Mouse (Mus musculus): ENCODE results near the gene Araf.
A peak's percentile ranks its signal among the peaks of the same experiment; 100 is the strongest.
"Not testable (repeated sequence)": the region's sequence is repeated elsewhere in the genome, so short reads cannot be mapped to it uniquely, and the experiment has no call there.

The Araf gene

GRCm38 (mm10) chrX:20797681-20798080 lies at the start of gene Araf:
Gene Araf, plus strand, starts transcription at chrX:20797814.
- no peak for DNase-seq (ENCODE audit: low spot score in 2 of 2)

- no peak for DNase-seq (ENCODE audit: low spot score in 2 of 2)
These were observed 48.8 kb upstream of the Araf start for GRCm38 (mm10) chrX:20748829-20749228.

- DNase-seq (ENCODE audit: low spot score in 2 of 2): no peak
These were observed 36.4 kb upstream of the Araf start for GRCm38 (mm10) chrX:20761201-20761600.

GRCm38 (mm10) chrX:20770697-20771381 lies 26.8 kb upstream of the Araf start:
- peak; percentile 56 to 80 for DNase-seq (ENCODE audit: low spot score in 2 of 2)

GRCm38 (mm10) chrX:20771666-20772065 lies 25.9 kb upstream of the Araf start:
- no peak for DNase-seq (ENCODE audit: low spot score in 2 of 2)

- DNase-seq (ENCODE audit: low spot score in 2 of 2): no peak
These were observed 22.2 kb upstream of the Araf start for GRCm38 (mm10) chrX:20775271-20776016.

- DNase-seq (ENCODE audit: low spot score in 2 of 2): no peak
These were observed 20.0 kb upstream of the Araf start for GRCm38 (mm10) chrX:20777619-20778018.

- DNase-seq (ENCODE audit: low spot score in 2 of 2): no peak
These were observed 10.3 kb upstream of the Araf start for GRCm38 (mm10) chrX:20787309-20787708.

GRCm38 (mm10) chrX:20792417-20792816 lies 5.2 kb upstream of the Araf start:
- no peak for DNase-seq (ENCODE audit: low spot score in 2 of 2)

GRCm38 (mm10) chrX:20793230-20793629 lies 4.4 kb upstream of the Araf start:
- DNase-seq (ENCODE audit: low spot score in 2 of 2): no peak

GRCm38 (mm10) chrX:20794229-20794628 lies 3.4 kb upstream of the Araf start:
- no peak for DNase-seq (ENCODE audit: low spot score in 2 of 2)

GRCm38 (mm10) chrX:20798141-20798796 lies 655 bp downstream of the Araf start:
- peak; percentile 31 to 46 for DNase-seq (ENCODE audit: low spot score in 2 of 2)

GRCm38 (mm10) chrX:20798797-20799147 lies 1.2 kb downstream of the Araf start:
- DNase-seq (ENCODE audit: low spot score in 2 of 2): peak in 1 of 2 experiments; percentile 1

- DNase-seq (ENCODE audit: low spot score in 2 of 2): no peak
These were observed 3.8 kb downstream of the Araf start for GRCm38 (mm10) chrX:20801456-20801855.

- DNase-seq (ENCODE audit: low spot score in 2 of 2): not testable (repeated sequence)
These were observed 6.7 kb downstream of the Araf start for GRCm38 (mm10) chrX:20804301-20804700.

GRCm38 (mm10) chrX:20806295-20806694 lies 8.7 kb downstream of the Araf start:
- DNase-seq (ENCODE audit: low spot score in 2 of 2): no peak

GRCm38 (mm10) chrX:20816974-20817373 lies 19.4 kb downstream of the Araf start:
- DNase-seq (ENCODE audit: low spot score in 2 of 2): no peak

GRCm38 (mm10) chrX:20819204-20819628 lies 21.6 kb downstream of the Araf start:
- DNase-seq (ENCODE audit: low spot score in 2 of 2): peak; percentile 61 to 71

GRCm38 (mm10) chrX:20819708-20820426 lies 22.3 kb downstream of the Araf start:
- DNase-seq (ENCODE audit: low spot score in 2 of 2): peak; percentile 29 to 42

- DNase-seq (ENCODE audit: low spot score in 2 of 2): peak; percentile 56 to 58
These were observed 31.3 kb downstream of the Araf start for GRCm38 (mm10) chrX:20828934-20829333.

- DNase-seq (ENCODE audit: low spot score in 2 of 2): no peak
These were observed 49.6 kb downstream of the Araf start for GRCm38 (mm10) chrX:20847232-20847631.

GRCm38 (mm10) chrX:20847816-20848215 lies 50.2 kb downstream of the Araf start:
- DNase-seq (ENCODE audit: low spot score in 2 of 2): no peak
